Comparison of ENCODE assay signal across 32 mouse cellular contexts in genomic region chr17:86470160-86470559, GRCm38 (mm10). TPM values are rescaled to one million over a fixed set of nuclear protein-coding genes. Genes with fewer than 3 reads are reported as not detected.
"Had no signal": no experiment of that assay in that cellular context is flagged by ENCODE, and none has a peak within 500 bp of the region (broad histone marks: within the 10 kb centered on the region; RNA-seq: fewer than 3 reads in every experiment).

No protein-coding gene starts in this region.

- H3K9ac ChIP-seq: forebrain, postnatal 0 days; heart, embryonic 13.5 days; heart, embryonic 15.5 days; hindbrain, embryonic 13.5 days; hindbrain, embryonic 15.5 days; kidney, embryonic 15.5 days; limb, embryonic 13.5 days; limb, embryonic 15.5 days; liver, embryonic 13.5 days had no signal

- H3K4me3 ChIP-seq: heart, adult 2 months; heart, embryonic 13.5 days; heart, embryonic 15.5 days; hindbrain, embryonic 13.5 days; hindbrain, embryonic 15.5 days; kidney, embryonic 15.5 days; limb, embryonic 13.5 days; limb, embryonic 15.5 days; liver, embryonic 13.5 days had no signal

- H3K4me2 ChIP-seq: heart, embryonic 13.5 days; heart, embryonic 15.5 days; hindbrain, embryonic 13.5 days; hindbrain, embryonic 15.5 days; kidney, embryonic 15.5 days; limb, embryonic 13.5 days; limb, embryonic 15.5 days; liver, embryonic 13.5 days had no signal

- H3K27ac ChIP-seq: heart, adult 2 months; heart, embryonic 13.5 days; heart, embryonic 15.5 days; hindbrain, embryonic 13.5 days; hindbrain, embryonic 15.5 days; hindbrain, postnatal 0 days; kidney, postnatal 0 days; limb, embryonic 13.5 days; limb, embryonic 15.5 days; liver, embryonic 13.5 days had no signal

- H3K9me3 ChIP-seq: heart, embryonic 13.5 days; heart, embryonic 15.5 days; hindbrain, embryonic 13.5 days; hindbrain, embryonic 15.5 days; kidney, embryonic 15.5 days; limb, embryonic 13.5 days; limb, embryonic 15.5 days; liver, embryonic 13.5 days had no signal

- H3K36me3 ChIP-seq: heart, embryonic 13.5 days; heart, embryonic 15.5 days; hindbrain, embryonic 13.5 days; hindbrain, embryonic 15.5 days; kidney, embryonic 15.5 days; limb, embryonic 13.5 days; limb, embryonic 15.5 days; liver, embryonic 13.5 days had no signal

- H3K27me3 ChIP-seq: heart, embryonic 13.5 days; heart, embryonic 15.5 days; hindbrain, embryonic 13.5 days; hindbrain, embryonic 15.5 days; kidney, embryonic 15.5 days; limb, embryonic 13.5 days; limb, embryonic 15.5 days; liver, embryonic 13.5 days had no signal

- ATAC-seq: forebrain, postnatal 0 days; hindbrain, postnatal 0 days; intestine, embryonic 16.5 days had no signal

- DNase-seq: forebrain, postnatal 0 days; gastrocnemius, postnatal 14 days; gastrocnemius, postnatal 36 days; heart, adult 2 months; heart, postnatal 14 days; heart, postnatal 36 days; kidney, adult 11 months; kidney, adult 2 months; kidney, adult 9 months; kidney, postnatal 14 days; kidney, postnatal 36 days; layer of hippocampus, adult 9-11 months; layer of hippocampus, postnatal 36 days; left cerebral cortex, postnatal 4 days; liver, embryonic 13.5 days had no signal

RNA-seq across cellular contexts. Expression of gene Gm10309, which starts 34.9 kb away (rescaled TPM):
- total RNA-seq: forebrain, postnatal 0 days; gastrocnemius, postnatal 14 days; gastrocnemius, postnatal 36 days; heart, adult 2 months; heart, postnatal 14 days; hematopoietic stem cell, adult 5-6 weeks; hindbrain, postnatal 0 days; layer of hippocampus, adult 8-10 months; layer of hippocampus, postnatal 14 days; layer of hippocampus, postnatal 36 days; left cerebral cortex, adult 18-20 months; left cerebral cortex, adult 8-10 months; left cerebral cortex, postnatal 10 days; left cerebral cortex, postnatal 25 days; left cerebral cortex, postnatal 4 days had no signal
- polyA plus RNA-seq: liver, embryonic 13.5 days had no signal
